Mouse (Mus musculus): Measurements from ENCODE around the gene Btbd11.

DNA sequence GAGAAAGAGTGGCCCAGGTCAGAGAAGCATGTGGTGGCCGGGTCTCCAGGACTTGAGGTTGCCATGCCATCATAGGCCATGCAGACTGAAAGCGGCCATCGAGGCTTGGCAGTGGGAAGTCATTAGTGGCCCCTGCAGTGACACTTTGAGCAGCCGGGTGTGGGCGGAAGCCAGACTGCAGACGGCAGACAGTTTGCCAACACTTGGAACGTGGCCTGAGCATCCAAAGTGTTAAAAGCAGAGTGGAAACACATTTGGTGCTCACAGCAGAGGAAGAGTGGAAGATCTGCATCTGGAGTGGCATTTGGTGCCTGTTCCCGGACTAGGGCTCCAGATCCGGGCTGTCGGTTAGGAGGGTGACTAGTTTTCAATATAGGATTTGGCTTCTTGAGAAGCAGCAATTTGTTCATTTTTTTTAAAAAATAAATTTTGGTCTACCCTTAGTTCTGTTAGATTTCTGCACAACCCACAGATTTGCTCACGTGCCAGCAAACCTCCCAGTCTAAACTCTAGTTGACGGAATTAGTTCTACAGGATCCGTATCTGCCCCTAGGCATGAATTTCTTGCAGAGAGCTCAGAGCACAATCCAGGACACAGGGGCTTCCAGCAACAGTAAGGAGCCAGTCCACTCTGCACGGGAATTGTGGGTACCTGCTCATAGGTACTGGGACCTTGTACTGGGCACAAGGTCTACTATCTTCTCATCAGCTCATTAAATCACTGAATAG lies 222.1 kb downstream of the Btbd11 start:
- TF ChIP-seq CTCF (IDR thresholded peaks at IDR 0.05; ENCODE audit: borderline replicate concordance, insufficient read depth, low read depth, low read length) = no peak
- no peak for TF ChIP-seq POLR2A (IDR thresholded peaks at IDR 0.05; ENCODE audit: borderline replicate concordance, insufficient read depth, low read length)

All from cerebellum, adult 2 months (tissue).